Mouse (Mus musculus) cerebellum, adult 18-20 months (tissue): Measurements from ENCODE around the gene Meis2.

Experiments
- DNase-seq, 2 experiments: peaks; one replicate each; pipeline ENCODE4 v3.0.0; 2021

Gene Meis2

DNA sequence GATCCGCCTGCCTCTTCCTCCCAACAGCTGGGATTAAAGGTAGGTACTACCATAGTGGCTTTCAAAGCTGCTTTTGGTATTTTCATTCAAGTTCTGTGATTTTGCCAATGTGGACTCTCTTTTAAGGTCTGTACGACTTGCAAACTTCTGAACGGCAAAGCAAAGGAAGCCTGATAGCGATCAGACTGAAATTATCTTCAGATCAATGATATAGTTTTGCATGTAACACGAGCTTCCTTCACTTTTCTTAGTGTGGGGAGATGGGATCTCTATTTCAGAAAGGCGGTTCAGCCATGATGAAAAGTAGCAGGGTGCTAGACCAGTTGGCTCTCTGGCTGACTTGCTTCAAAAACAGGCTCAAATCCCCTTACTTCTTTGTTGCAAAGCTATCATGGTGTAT, 76.4 kb downstream of the Meis2 start:
- DNase-seq = no peak

DNA sequence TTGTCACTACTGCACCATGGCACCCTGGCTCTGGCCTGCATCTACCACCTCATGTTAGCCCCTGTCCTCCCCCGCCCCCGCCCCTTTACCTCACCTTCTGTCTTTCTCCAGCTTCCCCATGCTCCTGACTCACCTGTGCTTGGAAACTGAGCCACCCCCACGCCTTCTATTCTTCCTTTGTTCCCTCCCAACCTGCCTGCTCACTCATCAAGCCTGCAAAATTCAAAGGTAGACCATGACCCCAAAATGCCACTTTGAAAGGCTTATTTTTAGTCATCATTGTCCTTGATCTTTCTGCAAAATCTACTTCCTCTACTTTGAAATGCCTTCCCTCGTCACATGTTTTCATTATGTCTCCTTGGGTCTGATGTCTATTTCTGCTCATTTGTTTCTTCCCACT, 77.2 kb downstream of the Meis2 start:
- DNase-seq = no peak

DNA sequence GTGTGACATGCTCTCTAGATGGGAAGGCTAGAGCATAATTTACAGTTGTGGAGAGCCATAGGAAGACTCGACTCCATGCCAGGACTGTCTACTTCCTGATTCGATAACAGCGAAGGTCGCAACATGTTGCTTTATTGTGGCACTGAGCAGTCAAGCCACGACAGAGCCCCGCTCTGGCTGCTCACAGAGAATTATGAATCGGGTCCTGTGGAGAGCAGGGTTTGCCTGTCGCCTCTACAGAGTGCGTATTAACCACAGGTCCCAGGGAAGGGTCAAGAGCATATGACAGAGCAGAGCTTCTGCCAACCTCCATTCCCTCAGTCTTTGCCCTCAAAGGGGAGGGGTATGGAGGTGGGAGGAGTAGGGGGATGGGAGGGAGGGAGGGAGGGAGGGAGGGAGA, 80.7 kb downstream of the Meis2 start:
- no peak for DNase-seq

DNA sequence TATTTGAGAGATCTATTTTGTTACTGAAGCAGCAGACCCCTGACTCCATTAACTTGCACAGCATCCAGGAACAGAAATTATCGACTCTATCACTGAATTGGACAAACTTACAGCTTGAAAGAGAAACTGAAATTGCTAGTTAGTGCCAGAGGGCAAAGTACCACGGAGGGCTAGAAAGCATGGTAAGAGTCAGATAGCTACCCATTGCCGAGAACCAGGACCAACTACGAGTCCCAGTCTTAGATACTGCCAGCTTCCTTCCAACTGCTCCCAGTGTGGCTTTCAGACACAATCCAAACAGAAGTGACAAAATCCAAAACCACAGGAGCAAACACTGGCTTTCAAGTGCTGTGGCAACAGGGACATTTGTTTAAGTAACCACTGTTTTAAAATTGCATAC, 81.2 kb downstream of the Meis2 start:
- DNase-seq = no peak

DNA sequence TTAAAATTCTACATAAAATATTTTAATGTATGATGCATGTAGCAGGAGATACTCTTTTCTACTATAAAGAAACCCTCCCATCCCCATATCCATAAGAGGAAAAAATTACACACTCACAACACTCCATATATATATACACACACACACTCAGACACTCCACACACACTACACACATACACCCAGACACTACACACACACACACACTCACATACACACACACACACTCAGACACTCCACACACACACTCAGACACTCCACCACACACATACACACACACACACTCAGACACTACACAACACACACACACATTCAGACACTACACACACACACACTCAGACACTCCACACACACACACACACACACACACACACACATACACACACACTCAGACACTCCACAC, 85.1 kb downstream of the Meis2 start:
- no peak for DNase-seq

DNA sequence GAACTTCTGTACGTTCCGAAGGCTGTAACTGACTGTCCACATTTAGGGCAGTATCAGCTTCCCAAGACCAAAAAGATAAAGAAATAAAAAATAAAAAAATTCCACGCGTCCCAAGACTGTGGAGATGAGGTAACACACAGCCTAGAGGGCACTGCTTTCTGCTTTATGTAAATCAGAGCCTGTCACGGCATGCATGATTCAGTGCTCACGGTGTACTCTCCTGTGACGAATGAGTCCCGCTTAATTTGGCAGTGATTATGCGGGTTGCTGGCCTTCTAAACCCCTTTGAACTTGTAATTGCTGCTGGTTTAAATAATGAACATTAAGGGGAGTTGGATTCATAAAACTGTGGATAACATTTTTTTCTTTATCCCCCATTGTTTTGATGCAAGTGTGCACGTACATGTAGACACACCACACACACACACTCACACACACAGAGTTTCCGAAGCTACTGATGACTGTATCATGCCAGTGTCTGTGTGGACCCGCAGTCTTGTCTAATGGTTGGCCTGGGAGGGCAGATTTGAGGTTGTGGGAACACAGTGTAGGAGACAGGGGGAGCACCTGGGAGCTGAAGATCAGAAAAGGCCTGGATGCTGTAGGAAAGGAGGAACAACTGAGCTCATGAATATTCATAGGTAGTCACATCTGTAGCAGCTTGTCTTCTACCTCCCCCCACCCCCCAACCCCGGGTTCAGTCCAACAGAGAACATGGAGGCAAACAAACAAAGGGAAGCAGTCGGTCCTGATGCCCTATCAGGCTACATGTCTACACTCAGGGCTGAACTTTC, 85.8 kb downstream of the Meis2 start:
- no peak for DNase-seq

DNA sequence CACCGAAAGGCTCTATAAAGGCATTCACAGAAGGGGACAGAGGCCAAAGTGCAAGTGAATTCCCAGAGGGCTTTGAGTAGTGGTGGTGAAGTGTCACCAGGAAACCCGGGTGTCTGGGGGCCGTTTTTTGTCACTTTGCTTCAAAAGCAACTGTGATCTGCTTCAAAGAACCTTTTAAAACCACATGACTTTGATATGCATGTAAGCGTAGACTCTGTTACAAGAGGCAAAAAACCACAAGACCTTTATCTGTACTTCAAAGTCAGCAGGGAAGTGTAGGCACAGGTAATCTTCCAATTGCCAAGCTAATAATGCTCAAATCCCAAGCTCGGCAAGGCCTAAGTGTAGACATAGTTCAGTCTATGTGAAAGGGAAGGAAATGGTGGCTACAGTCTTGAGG, 87.0 kb downstream of the Meis2 start:
- DNase-seq = no peak

DNA sequence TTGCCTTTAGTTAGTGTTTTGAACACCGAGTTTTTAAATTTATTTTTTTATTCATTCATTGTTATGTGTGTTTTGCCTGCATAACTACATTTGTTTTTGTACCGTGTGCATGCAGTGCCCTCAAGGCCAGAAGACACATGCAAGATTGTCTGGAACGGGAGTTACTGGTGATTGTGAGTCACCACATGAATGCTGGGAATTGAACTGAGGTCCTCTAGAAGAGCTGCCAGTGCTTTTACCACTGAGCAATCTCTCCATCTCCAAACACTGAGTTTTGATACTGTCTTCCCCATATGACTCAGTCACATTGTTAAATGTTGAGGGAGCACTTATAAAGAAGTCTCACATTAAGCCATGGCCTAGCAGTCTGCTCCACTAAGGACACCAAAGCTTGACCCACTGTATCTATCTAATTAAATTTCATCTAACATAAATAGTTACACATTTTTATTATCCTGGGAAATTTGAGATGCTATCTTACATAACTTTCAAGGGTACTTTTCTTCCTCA, 94.3 kb downstream of the Meis2 start:
- no peak for DNase-seq

DNA sequence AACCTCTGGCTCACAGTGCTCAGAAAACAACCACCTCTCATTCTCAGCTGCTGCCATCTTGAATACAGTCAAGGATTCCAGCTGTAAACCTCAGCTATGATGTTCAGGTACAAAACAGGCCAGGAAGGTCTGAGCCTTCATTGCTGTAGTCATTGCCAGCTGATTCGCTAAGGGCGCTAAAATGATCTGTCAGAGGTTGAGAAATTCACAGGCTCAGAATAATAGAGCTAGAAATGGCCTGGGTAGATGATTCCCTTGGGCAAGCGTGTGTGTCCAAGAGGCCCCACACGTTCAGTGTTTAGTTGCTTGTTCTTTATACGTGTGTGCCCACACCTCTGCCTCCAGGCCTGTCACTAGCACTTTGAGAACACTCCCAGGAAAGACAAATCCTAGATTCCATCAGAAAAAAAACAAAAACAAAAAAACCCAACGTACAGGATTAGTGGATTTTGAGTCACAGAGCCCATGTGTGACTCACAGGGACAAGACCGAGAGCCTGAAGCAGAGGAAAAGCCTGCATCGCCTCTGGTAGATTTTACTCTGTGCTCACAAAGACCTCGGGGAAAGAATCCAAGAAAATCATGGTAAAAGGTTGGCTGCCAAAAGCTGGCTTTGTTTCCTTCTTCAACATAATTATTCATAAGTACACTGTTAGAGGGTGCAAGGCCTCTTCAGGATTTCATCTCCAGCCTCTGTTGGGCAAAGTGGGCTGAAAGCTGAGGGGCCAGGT, 95.4 kb downstream of the Meis2 start:
- no peak for DNase-seq

DNA sequence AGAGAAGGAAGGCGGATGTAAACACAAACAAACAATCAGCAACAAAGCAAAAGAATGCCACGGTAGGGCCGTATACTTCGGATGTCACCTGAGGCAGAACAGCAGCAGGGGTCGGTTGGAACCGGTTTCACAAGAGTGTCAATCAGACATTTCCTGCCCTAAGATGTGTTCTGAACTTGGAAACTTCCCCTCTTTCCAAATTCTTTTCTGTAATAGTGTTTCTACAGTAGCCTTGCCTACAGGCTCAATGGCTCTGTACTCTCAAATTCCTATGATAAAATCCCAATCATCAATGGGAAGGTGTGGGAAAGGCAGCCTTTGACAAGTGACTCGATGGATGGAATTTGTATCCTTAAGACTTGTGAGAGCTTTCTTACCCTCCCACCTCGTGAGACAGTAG, 96.4 kb downstream of the Meis2 start:
- no peak for DNase-seq

DNA sequence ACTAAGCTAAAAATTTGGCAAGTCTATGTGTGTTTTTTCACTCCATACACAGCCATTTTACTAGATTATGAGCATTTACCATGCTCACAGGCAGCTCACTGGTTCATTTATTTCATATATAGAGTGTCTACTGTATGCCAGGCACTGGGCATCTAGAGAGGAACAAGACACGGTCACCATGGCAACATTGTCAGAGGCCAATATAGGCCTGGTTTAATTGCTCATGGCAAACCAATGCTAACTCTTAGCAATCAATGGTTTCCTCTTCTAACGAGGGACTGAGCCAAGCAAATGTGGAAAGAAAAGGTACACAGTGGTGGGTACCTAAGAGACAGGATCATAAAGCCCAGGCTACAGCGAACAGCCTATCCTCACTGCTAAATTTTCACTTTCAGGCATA, 100.7 kb downstream of the Meis2 start:
- DNase-seq = no peak

DNA sequence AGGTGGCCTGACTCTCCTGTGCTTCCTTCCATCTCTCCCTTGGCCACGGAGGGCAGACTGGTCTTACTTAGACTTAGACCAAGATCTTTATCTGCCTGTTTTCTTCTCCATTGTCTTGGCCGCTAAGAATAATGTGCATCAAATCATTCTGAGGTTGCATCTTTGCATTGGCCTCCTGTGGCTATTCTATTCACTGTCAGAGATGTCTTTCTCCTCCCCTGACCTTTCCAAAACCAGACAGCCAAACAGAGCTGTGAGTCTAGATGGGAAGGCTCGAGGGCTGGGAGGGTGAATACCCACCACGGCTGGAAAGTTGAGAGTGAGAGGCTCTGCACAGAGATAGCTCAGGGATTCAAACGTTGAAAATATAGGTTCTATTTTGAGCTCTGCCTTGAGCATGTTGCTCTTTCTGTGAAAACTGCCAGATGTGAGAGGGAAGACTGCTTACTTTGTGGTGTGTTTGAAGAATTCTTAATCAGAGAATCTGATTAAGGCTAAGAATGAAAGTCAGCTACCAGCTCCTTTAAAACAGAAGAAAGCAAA, 102.3 kb downstream of the Meis2 start:
- no peak for DNase-seq

DNA sequence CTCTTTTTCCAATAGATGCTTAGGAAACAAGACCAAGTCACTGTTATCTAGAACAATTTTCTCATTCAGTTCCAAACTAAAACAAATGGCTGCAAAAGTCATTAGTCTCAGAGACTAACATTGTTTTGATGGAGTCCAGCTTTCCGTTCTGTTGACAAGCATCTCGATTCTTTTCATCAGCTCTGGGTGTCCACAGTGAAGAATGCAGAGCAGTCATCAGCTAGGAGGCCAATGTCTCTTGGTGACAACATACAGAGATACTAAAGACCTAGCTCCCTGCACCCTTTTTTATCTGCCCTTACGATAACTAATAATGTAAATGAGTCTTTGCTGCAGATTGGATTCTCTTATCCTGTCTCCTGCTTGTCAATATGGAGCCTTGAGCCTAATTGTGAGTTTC, 102.9 kb downstream of the Meis2 start:
- DNase-seq = no peak

DNA sequence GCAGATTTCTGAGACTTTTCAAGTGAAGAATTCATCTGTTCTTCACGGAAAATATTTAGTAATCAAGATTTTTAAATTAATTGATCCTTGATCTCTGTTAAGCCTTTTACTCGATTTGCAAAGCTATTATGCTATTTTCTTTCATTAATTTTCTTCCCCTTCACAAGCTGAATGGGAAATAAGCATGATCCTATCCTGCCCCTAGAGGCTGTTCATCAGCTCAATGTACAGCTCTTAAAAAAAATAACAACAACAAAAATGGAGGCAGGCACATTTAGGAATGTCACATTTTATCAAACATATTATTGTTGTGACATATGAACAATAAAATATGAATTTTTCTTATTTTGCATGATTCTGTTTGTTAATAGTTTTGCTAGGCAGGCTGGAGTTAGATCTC, 103.5 kb downstream of the Meis2 start:
- DNase-seq = no peak

DNA sequence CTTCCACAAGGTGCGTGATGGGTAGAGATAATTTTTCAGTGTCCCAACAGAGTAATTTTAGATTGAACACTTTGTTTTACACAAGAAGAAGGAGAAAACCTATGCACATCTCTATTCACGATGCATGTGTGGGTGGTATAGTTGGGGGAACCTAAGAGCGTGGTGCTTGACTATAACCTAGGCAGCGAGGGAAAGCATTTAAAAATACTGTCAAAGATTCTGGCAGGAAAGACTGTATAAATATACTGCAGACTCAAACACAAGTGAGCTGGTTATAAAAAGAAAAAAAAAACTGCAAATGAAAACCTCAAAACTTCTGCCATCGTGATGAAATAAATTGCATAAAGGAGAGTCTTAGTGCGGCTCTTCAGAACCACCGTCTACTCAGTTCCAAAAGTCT, 105.0 kb downstream of the Meis2 start:
- no peak for DNase-seq

DNA sequence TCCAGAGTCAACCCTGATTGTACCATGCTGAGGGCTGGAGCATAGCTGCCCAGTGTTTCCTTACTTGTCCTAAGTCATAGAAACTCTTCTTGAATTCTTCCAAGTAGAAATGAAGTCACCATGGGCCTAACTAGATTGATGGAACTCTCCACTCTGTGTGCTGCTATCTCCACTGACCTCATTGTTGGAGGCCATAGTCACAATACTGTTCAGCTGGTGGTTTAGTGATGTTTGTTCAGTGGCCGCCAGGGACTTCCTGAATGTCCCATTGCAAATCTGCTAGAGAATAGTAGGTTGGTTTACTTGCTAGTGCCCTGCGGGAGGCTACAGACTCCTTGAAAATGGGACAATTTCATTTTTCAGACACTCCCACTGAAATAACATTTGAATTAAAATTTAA, 108.9 kb downstream of the Meis2 start:
- DNase-seq = no peak

DNA sequence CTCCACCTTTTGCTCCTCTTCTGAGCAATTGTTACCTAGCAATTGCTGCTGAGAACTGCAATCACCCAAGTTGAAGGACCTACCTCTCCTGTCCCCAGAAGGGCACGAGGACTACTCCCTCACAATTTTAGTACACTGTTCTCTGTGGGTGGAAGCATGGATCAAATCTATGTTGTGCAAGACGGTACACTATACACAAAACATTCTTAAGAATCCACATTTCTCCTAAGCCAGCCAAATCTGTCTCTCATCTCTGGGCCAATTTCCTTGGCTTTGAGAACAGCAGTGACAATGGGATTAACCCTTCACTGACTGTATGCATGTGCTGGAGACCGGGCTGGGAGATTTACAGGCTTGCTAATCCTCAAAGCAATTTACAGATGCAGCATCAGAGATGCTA, 115.0 kb downstream of the Meis2 start:
- no peak for DNase-seq

DNA sequence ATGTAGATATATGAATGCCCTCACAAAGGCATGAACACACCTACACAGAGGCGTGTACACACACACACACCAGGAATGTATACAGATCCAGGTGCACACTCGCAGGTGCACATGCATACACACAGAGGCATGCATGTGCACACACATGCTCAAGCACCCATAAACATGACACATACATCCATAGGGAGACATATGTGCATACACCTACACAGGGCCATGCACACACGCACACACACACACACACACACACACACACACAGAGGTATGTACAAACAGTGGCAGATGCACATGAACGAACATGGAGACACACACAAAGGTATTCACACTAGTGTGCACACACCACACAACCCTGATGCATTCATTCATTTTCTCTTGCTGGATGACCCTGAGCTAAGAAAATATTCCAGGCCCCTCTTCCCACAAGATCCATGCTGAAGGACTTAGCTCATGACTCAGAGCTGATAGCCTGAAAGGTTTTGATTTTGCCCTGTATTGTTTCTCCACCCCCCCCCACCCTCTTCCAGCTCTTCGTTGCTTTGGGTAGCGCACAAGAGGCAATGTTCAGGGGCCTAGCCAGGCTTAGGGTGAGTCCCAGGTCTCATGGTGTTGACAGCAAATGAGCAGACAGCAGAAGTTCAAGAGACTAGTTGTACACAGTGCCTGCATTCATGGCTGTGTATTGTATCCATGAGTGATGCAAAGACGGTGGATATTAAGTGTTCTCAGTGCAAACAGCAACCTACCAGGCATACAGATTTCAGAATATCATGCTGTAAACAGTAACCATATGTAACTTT, 116.8 kb downstream of the Meis2 start:
- DNase-seq = no peak

DNA sequence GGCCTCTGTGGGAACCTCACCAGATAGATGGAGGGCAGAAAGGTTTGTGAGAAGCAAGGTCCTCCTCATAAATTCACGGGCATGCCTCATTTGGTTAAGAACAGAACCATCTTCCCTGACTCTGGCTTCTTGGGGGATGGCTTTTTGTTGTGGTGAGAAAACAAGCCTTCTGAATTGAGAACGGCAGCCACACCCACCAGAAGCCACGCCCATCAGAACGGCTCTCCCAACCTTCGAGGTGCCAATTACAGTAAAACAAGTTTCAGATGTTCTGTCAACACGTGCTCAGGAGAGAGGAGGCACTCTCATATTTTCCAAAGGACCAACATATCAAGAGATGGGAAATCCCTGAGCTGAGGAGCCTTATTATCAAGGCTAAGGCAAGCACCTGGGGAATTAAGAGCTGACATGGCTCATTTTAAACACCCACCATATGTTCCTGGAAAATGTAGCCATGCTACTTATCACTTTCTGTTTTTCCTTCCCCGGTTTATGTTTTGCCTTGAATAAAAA, 117.9 kb downstream of the Meis2 start:
- no peak for DNase-seq

DNA sequence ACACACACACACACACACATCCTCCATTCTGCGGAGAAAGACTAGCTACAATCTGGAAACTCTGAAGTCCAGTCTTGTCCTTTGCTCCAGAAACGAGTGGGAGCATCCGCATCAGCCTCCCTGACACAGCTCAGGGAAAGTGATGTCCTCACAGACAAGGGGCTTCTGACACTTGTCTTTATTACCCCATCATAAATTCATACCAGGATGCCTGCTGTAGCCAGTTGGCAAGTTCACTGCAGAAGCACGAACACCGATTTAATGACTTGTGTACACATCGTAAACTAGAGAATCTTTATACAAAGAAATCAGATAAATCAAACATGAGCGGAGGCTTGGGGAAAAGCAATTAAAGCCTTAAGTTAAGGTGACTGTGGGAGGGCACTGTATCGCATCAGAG, 122.6 kb downstream of the Meis2 start:
- DNase-seq = no peak

DNA sequence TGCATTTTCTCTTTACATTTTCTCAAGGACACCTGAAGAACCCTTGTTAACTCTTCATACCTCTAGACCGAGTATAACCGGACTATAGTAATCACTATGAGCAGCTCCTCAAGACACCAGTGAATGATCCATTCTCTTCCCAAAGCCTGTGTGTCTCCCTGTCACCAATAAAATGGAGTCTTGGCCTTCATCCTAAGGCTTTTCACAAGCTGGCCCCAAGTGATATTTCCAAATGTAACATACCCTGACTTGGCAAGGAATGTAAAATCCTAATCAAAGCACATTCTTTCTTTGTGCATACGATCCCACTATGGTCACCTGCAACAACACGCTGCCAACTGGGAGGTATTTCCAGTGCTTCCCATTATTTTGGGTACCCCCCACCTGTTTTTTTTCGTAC, 125.8 kb downstream of the Meis2 start:
- DNase-seq = no peak

DNA sequence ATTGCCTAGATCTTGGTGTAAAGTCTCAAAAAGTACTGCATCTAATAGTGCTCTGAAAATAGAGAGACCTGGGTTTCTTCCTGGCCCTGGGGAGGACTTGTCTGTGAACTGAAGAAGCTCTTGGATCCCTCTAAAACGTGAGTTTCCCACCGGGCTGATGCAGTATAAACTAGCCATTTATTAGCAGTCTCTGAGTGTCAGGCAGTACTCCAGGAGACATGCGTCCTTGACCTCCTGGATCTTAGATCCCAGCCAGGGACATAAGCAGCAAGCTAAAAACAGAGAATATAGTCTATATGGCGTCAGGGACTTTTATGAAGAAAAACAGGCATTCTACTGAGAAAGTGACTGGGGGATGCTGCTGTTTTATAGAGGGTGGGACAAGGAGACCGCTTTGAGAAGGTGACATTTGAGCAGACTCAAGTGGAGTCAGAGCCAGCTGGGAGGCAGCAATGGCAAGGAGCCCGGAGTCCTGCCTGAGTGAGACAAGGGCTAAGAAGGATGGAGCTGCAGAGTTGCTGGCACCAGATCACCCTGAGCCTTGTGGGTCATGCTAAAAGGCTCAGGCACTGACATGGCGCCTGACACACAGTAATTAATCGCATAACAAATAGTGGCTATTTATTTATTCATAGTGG, 126.6 kb downstream of the Meis2 start:
- DNase-seq = peak; percentile 6 to 14

DNA sequence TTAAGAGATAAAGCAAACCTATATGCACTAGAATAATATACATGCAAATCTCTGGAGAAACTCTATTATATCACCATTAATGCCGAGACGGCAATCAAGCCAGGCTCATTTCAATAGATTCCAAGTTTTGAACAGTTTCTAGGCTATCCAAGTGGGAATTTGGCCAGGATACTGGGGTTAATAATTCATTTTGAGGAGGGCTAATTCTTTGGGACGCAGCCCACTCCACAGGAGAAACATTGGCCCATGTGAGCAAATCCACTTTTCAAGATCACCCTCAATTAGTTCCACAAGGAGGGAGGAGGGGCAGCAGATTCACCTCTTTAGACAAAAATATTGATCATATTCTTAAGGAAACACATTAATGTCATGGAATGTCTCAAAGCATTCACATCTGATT, 127.3 kb downstream of the Meis2 start:
- no peak for DNase-seq
